Mouse (Mus musculus): ENCODE results near the gene Asic4. TPM values are rescaled to one million over a fixed set of nuclear protein-coding genes. Genes with fewer than 3 reads are reported as not detected.

Asic4 gene
- polyA plus RNA-seq, 1 experiment, result 0.02 TPM

GRCm38 (mm10) chr1:75516703-75517380 lies 66.6 kb downstream of the Asic4 start:
- no peak overlapping the region for H3K27ac ChIP-seq (ENCODE audit: insufficient read depth, low read length)
- no peaks in the 10 kb centered on the region for H3K36me3 ChIP-seq (ENCODE audit: control insufficient read depth, insufficient read depth, low read length)
- H3K4me3 ChIP-seq (ENCODE audit: extremely low read depth, insufficient read depth, insufficient read length), result no peak overlapping the region
- DNase-seq (ENCODE audit: low read depth in 1 of 2, low spot score in 2 of 2), result no peak
- peaks cover 3% of the 10 kb centered on the region; the same call in 1 of the 2 replicates for H3K4me1 ChIP-seq (ENCODE audit: control insufficient read depth, insufficient read depth, insufficient read length)
- WGBS, result 87% methylated on average over 15 of the region's 15 CpGs
- TF ChIP-seq POLR2A (IDR thresholded peaks at IDR 0.05; ENCODE audit: low read depth, low read length) (no peak), CTCF (IDR thresholded peaks at IDR 0.05; ENCODE audit: extremely low read depth, insufficient read depth, insufficient read length, insufficient replicate concordance) (no peak)
- no peaks in the 10 kb centered on the region for H3K27me3 ChIP-seq (ENCODE audit: control insufficient read depth, insufficient read depth, low read length)

GRCm38 (mm10) chr1:75517984-75518383 lies 67.7 kb downstream of the Asic4 start:
- H3K4me3 ChIP-seq (ENCODE audit: extremely low read depth, insufficient read depth, insufficient read length), result no peak overlapping the region
- no peaks in the 10 kb centered on the region for H3K36me3 ChIP-seq (ENCODE audit: control insufficient read depth, insufficient read depth, low read length)
- WGBS, result 83% methylated on average over 4 of the region's 4 CpGs
- no peak overlapping the region for H3K27ac ChIP-seq (ENCODE audit: insufficient read depth, low read length)
- H3K27me3 ChIP-seq (ENCODE audit: control insufficient read depth, insufficient read depth, low read length), result no peaks in the 10 kb centered on the region
- no peak for DNase-seq (ENCODE audit: low read depth in 1 of 2, low spot score in 2 of 2)
- TF ChIP-seq POLR2A (IDR thresholded peaks at IDR 0.05; ENCODE audit: low read depth, low read length), result no peak
- no peak for TF ChIP-seq CTCF (IDR thresholded peaks at IDR 0.05; ENCODE audit: extremely low read depth, insufficient read depth, insufficient read length, insufficient replicate concordance)
- H3K4me1 ChIP-seq (ENCODE audit: control insufficient read depth, insufficient read depth, insufficient read length), result peaks cover 3% of the 10 kb centered on the region; the same call in 1 of the 2 replicates

GRCm38 (mm10) chr1:75518427-75518826 lies 68.2 kb downstream of the Asic4 start:
- WGBS, result 88% methylated on average over 4 of the region's 4 CpGs

GRCm38 (mm10) chr1:75519576-75519975 lies 69.3 kb downstream of the Asic4 start:
- Histone ChIP-seq H3K27ac (ENCODE audit: insufficient read depth, low read length) (no peak overlapping the region), H3K27me3 (ENCODE audit: control insufficient read depth, insufficient read depth, low read length) (no peaks in the 10 kb centered on the region), H3K36me3 (ENCODE audit: control insufficient read depth, insufficient read depth, low read length) (no peaks in the 10 kb centered on the region), H3K4me1 (ENCODE audit: control insufficient read depth, insufficient read depth, insufficient read length) (peaks cover 3% of the 10 kb centered on the region; the same call in 1 of the 2 replicates), H3K4me3 (ENCODE audit: extremely low read depth, insufficient read depth, insufficient read length) (no peak overlapping the region)
- 90% methylated on average over 5 of the region's 5 CpGs for WGBS
- DNase-seq (ENCODE audit: low read depth in 1 of 2, low spot score in 2 of 2), result no peak
- no peak for TF ChIP-seq CTCF (IDR thresholded peaks at IDR 0.05; ENCODE audit: extremely low read depth, insufficient read depth, insufficient read length, insufficient replicate concordance)
- TF ChIP-seq POLR2A (IDR thresholded peaks at IDR 0.05; ENCODE audit: low read depth, low read length), result no peak

More at GRCm38 (mm10) chr1:75518427-75518826, 68.2 kb downstream of the Asic4 start:
- Histone ChIP-seq H3K27me3 (ENCODE audit: control insufficient read depth, insufficient read depth, low read length) (no peaks in the 10 kb centered on the region), H3K4me1 (ENCODE audit: control insufficient read depth, insufficient read depth, insufficient read length) (peaks cover 3% of the 10 kb centered on the region; the same call in 1 of the 2 replicates), H3K4me3 (ENCODE audit: extremely low read depth, insufficient read depth, insufficient read length) (no peak overlapping the region), H3K36me3 (ENCODE audit: control insufficient read depth, insufficient read depth, low read length) (no peaks in the 10 kb centered on the region), H3K27ac (ENCODE audit: insufficient read depth, low read length) (no peak overlapping the region)
- no peak for DNase-seq (ENCODE audit: low read depth in 1 of 2, low spot score in 2 of 2)
- TF ChIP-seq POLR2A (IDR thresholded peaks at IDR 0.05; ENCODE audit: low read depth, low read length), result no peak
- TF ChIP-seq CTCF (IDR thresholded peaks at IDR 0.05; ENCODE audit: extremely low read depth, insufficient read depth, insufficient read length, insufficient replicate concordance), result no peak

GRCm38 (mm10) chr1:75521321-75522031 lies 71.2 kb downstream of the Asic4 start, which contains the start of gene Stk11ip:
TSS of gene Stk11ip (plus strand) at chr1:75521529.
- TF ChIP-seq CTCF (IDR thresholded peaks at IDR 0.05; ENCODE audit: extremely low read depth, insufficient read depth, insufficient read length, insufficient replicate concordance) (no peak), POLR2A (IDR thresholded peaks at IDR 0.05; ENCODE audit: low read depth, low read length) (peak; percentile 75)

More at GRCm38 (mm10) chr1:75521321-75522031, 71.2 kb downstream of the Asic4 start, which contains the start of gene Stk11ip:
- Histone ChIP-seq H3K4me1 (ENCODE audit: control insufficient read depth, insufficient read depth, insufficient read length) (peaks cover 3% of the 10 kb centered on the region; the same call in 1 of the 2 replicates), H3K4me3 (ENCODE audit: extremely low read depth, insufficient read depth, insufficient read length) (peak within 1 kb of the TSS; percentile 72), H3K27ac (ENCODE audit: insufficient read depth, low read length) (peak within 1 kb of the TSS; percentile 92), H3K36me3 (ENCODE audit: control insufficient read depth, insufficient read depth, low read length) (peaks cover 3% of the 10 kb centered on the region; the same call in 1 of the 2 replicates), H3K27me3 (ENCODE audit: control insufficient read depth, insufficient read depth, low read length) (no peaks in the 10 kb centered on the region)
- WGBS, result under 1% methylated on average over 46 of the region's 46 CpGs
- DNase-seq (ENCODE audit: low read depth in 1 of 2, low spot score in 2 of 2), result peak; percentile 89

Other genes with a start within 250 kb of the Asic4 start
- gene Glb1l, start 239.6 kb upstream of the Asic4 start, polyA plus RNA-seq (2012; rRNA removed), result 5.3 and 5.7 TPM in 2 replicates
- gene Stk16, start 239.6 kb upstream of the Asic4 start, polyA plus RNA-seq (2012; rRNA removed), result 121 and 131 TPM in 2 replicates
- gene Tuba4a, start 230.6 kb upstream of the Asic4 start, polyA plus RNA-seq (2012; rRNA removed), result 123 and 132 TPM in 2 replicates
- 0.19 TPM in 1 of 2 replicates, not detected in the other for gene A630095N17Rik, start 218.3 kb upstream of the Asic4 start, polyA plus RNA-seq (2012; rRNA removed)
- gene Dnajb2, start 214.0 kb upstream of the Asic4 start, polyA plus RNA-seq (2012; rRNA removed), result 32.6 and 45.8 TPM in 2 replicates
- gene Ptprn, start 185.9 kb upstream of the Asic4 start, polyA plus RNA-seq (2012; rRNA removed), result 0.22 and 0.35 TPM in 2 replicates
- gene Resp18, start 172.0 kb upstream of the Asic4 start, polyA plus RNA-seq (2012; rRNA removed), result 0.18 TPM in 1 of 2 replicates, not detected in the other
- 76.1 and 81.0 TPM in 2 replicates for gene Dnpep, start 132.4 kb upstream of the Asic4 start, polyA plus RNA-seq (2012; rRNA removed)
- 40.5 and 49.3 TPM in 2 replicates for gene Des, start 90.1 kb upstream of the Asic4 start, polyA plus RNA-seq (2012; rRNA removed)
- 14.3 and 21.2 TPM in 2 replicates for gene Speg, start 75.1 kb upstream of the Asic4 start, polyA plus RNA-seq (2012; rRNA removed)
- 85.1 and 101 TPM in 2 replicates for gene Gmppa, start 14.5 kb upstream of the Asic4 start, polyA plus RNA-seq (2012; rRNA removed)
- gene Chpf, start 28.9 kb downstream of the Asic4 start, polyA plus RNA-seq (2012; rRNA removed), result 30.4 and 40.6 TPM in 2 replicates
- 2.6 and 3.6 TPM in 2 replicates for gene Tmem198, start 29.1 kb downstream of the Asic4 start, polyA plus RNA-seq (2012; rRNA removed)
- gene Obsl1, start 56.0 kb downstream of the Asic4 start, polyA plus RNA-seq (2012; rRNA removed), result 7.8 and 7.9 TPM in 2 replicates
- 2.9 TPM in 2 replicates for gene Inha, start 56.6 kb downstream of the Asic4 start, polyA plus RNA-seq (2012; rRNA removed)
- 73.8 and 77.3 TPM in 2 replicates for gene Stk11ip, start 71.1 kb downstream of the Asic4 start, polyA plus RNA-seq (2012; rRNA removed)
- 3.9 and 4.5 TPM in 2 replicates for gene Slc4a3, start 95.8 kb downstream of the Asic4 start, polyA plus RNA-seq (2012; rRNA removed)